Mouse (Mus musculus): Measurements from ENCODE around the gene Paqr5.

The Paqr5 gene

DNA sequence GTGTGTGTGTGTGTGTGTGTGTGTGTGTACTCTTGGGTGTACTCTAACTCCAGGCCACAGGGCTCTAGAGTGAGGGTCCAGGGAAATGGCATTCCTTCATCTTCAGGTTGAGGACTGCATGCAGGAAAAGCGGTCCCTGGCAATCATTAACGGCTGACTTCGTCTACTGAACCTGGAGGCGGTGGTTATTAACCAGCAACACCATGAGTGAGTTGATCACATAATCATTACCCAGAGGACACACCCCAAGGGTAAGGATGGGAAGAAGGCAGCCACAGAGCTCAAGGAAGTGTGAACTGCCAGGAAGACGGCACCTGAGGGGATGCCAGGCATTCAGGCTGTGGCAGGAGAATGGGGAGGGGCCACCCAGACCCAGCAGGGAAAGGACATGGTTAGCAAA is 18.3 kb downstream of the Paqr5 start:
- DNase-seq: no peak

DNA sequence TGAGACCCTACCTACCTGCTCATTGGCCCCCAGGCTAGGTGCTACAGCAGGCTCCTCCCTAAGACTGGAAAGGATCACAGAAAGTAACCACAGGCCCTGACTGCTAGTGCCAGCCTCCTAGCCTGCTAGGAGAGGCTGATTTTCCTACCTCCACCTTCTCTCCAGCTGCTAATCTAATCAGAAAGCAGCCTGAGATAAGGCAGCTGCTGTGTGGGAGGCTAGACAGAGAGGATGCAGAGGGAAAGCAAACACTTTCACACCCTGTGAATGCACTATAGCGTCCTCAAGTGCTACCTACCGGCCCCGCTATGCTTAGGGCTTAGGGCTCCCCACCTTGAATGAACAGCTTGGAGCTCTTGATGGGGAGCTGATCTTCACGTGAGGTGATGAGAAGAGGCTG is 19.6 kb downstream of the Paqr5 start:
- no peak for DNase-seq

DNA sequence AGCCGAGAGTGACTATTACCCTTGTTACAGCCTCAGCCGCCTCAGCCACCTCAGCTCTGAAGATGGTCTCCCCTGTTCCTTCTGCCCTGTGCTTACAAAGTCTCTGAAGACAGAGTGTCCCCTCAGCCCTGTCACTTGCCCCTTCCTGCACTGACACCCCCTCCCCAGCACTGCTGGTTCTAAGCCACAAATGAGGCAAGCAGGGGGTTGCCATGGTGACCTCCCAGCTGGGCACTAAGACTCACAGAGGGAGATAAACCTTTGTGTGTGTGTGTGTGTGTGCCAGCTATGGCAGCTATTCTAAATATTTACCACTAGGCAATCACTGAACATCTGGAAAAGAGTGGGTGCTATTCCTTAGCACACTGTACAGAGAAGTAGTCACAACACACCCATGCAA is 23.0 kb downstream of the Paqr5 start:
- peak; percentile 63 for DNase-seq

DNA sequence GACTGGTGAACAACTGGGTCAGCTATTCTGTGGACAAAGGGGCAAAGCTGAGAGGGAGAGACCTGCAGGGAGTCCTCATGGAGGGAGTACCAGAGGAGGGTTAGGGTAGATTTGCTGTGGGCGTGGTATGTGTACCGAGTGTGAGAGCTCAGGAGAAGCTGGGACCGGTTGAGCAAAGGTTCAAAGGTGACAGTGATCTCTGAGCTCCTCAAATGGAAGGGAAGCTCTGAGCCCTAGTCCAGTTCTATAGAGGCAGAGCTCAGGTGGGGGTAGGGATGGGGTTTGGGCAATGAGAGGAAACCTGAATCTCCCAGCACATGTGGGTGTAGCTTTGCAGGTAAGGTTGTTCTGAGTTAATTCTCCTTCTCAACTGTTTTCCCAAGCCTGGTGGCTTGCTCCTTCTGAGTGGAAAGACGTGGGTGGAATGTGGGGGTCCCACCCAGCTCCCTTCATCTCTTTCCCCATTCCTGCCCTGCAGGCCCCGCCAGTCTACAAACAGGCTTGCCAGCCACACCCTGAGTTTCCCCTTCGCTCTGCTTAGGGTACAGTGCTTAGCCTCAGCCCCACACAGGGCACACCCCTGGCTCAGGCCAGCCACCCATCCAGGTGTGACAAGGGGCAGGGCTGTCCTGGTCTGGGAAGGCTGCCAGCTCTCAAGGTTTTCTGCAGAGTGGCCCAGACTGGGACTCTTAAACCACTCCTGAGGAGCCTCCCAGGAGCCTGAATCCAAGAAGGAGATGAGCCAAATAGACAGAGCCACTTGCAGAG is 26.8 kb downstream of the Paqr5 start:
- no peak for DNase-seq

DNA sequence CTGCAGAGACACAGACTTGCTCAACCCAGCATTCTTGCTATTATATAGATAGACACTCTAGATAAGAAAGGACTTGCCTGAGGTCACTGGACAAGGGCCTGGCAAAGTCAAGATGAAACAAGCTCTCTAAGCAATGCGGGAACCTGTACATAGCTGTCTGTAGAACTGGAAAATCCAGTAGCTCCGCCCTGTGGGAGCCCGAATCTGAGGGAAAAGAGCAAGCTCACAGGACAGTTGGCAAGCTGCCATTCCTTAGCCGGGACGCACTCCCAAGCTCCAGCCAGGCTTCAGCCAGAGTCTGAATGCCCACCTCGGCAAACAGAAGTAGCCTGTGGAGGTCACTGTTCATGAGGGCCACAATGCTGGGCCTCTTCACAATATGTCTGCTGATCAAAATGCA is 28.8 kb downstream of the Paqr5 start:
- DNase-seq: peak; percentile 28

DNA sequence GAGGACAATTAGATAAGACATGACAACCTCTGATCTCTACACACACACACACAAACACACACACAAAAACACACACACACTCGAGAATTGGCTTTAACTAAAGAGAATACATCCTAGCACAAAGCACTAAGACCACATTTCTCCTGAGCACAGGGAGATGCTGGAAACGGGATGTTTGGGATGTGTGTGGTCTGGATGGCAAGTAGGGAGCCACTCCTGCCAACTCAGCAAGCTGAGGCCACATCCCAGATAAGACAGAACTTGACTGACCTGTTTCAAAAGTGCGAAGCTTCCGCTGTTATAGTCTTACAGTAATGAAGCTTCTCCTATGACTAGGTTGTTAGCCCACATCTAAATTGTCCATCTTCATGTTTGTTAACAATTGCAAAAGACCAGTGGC is 35.5 kb downstream of the Paqr5 start:
- DNase-seq: no peak

DNA sequence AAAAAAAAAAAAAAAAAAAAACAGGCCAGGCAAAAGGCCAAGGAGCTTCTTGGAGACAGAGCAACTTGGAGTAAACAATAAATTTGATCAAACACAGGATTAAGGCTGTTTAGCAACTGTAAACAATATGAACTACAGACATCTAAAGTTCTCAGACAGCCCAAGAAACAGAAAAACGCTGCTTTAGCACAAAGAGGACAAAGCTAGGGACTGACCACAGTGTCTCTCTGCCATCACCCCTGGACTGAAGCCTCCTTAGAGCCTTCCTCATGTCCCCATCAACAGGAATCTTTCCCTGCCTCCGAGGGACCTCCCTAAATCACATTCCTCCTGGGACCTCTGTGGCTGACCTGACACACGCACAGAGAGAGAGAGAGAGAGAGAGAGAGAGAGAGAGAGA is 35.9 kb downstream of the Paqr5 start:
- DNase-seq: no peak

DNA sequence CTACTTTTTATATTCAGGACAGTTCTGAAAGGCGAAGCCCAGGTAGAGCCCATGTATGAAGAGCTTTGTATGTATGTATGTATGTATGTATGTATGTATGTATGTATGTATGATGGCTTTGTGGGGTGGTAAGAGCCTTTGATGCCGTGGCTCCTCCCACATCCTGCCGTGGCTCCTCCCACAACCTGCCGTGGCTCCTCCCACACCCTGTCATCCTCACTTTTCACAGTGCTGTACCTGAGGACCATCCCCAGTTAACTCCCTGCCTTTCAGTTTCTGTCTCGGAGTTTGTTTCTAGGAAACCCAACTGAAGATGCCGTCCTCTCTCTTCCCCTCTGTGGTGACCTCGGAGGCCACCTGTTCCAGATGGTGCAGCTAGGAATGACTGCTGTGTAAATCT is 40.6 kb downstream of the Paqr5 start:
- no peak for DNase-seq

DNA sequence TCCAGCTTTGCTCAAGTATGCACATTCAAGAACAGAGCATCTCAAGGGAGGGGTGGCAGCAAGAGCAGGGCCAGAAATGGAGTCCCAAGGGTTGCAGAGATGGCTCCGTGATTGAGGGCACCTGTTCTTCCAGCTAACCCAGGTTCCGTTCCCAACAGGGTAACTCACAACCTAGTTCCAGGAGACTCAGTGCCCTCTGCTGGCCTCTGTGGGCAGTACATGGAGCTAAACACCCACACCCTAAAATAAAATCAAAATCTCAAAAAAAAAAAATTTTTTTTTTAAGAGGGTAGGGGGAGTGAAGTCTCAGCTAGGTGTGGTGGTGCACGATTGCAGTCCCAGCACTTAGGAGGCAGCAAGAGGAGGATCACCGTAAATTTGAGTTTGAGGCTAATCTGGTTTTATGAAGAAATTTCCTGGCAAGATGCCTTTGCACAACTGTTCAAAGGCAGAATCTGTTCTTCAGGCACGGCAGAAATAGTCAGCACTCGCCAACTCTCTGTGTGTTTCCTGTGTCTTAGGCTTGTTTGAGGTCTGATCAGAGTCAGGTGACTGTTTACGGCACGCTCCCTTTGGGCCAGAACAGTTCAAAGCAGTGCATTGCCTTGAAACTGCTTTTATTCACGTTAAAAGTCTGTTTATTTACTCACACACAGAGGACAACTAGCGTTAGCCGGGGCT is 41.3 kb downstream of the Paqr5 start:
- DNase-seq: peak; percentile 52

DNA sequence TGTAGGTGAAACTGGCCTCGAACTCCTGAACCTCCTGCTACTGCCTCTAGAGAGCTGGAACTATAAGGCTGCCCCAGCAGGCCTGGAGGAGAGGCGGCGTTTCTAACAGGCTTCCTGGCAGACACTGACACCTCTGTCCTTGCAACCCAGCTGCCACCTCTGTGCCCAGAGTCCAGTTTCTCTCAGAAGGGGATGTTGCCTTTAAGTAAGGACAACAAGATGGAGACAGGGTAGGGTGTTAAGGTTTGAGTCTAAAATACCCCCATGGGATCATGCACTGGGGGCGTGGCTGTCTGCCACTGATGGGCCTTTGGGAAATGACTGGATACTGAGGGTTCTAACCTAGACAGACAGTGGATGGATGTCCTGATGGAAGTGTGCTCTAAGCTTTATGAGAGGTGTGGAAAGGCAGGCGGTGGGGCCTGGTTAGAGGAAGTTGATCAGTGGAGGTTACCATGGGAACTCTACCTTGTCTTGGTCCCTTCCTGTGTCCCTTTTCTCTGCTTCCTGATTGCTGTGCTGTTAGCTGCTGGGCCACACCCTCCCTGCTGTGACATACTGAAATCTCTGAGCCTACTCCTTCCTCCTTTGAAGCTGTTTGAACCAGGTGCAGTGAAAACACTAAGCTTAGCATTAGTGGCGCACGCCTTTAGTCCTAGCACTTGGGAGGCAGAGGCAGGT is 43.6 kb downstream of the Paqr5 start:
- no peak for DNase-seq

DNA sequence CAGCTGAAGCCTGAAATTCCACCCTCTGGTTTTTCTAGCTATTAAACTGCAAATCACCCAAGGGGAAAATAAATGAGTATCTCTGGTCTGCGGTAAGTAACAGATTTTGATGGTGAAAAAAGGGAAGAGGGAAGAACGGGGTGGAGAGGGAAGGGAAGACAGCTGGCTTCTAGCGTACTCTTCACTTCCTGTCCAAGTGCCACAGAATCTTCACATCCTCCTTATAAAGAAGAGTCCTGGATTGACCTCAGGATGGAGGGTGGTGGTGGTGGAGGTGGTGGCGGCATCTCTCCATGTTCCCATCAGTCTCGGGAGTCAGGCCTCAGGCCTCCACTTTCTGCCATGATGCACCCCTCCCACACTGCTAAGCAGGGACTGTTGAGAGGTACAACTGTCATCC is 44.8 kb downstream of the Paqr5 start:
- no peak for DNase-seq

DNA sequence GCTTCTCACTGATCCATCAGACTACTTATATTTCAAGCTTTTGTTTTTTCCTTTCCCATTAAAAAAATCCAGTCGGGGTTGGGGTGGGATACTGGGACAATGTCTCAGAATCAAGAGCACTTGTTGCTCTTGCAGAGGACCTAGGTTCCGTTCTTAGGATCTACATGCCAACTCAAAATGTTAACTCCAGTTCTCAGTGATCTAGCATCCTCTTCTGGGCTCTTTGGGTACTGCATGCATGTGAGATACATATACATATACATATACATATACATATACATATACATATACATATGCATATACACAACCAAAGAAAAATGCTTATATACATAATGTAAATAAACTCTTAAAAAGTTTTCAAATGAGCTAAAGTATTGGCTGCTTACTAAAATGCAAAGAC is 46.7 kb downstream of the Paqr5 start:
- DNase-seq: no peak

DNA sequence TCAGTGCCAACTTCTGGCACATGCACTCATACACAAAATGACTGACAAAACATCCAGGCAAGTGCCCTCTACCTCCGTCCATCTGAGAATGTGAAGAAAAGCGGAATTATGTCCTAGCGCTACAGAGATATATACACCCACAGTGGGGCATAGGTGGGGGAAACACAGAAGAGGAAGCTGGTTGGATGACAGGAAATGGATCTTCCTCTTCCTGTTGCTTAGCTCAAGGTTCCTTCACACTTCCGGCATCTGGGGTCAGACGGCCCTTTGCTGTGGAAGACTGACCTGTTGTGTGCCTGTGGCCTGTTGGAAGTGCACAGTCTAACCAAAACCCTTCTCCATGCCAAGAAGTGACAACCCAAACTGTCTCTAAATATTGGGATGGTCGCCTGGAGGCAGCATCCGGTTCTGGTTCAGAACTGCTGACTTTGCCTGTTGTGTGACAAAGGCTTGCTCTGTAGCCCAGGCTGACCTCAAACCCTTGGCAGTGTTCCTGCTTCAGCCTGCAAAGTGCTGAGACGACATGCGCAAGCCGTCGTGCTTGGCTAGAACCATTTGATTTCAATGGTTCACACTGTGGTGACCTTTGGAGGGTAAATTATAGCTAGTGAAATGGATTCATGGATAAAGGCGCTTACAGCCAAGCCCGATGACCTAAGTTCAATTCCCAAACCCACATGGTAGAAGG is 49.3 kb downstream of the Paqr5 start:
- DNase-seq: no peak

DNA sequence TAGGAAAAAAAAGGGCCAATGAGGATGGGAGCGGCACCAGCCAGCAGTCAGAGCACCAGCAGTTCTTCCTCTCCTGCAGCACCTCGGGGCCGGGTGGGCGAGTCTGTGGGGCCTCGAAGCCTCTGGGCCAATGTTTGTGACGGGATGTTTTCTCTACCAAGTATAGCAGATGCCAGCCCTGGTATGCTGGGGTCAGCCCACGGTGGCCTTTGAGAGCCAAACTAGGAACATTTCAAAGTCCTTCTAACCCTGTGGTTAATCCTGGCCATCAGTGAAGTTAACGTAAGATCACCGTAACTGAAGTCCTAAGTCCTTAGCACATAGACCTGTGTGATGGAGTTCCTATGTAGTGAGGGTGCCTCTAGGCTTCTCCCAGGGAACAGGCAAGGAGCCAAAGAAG is 54.6 kb downstream of the Paqr5 start:
- no peak for DNase-seq

DNA sequence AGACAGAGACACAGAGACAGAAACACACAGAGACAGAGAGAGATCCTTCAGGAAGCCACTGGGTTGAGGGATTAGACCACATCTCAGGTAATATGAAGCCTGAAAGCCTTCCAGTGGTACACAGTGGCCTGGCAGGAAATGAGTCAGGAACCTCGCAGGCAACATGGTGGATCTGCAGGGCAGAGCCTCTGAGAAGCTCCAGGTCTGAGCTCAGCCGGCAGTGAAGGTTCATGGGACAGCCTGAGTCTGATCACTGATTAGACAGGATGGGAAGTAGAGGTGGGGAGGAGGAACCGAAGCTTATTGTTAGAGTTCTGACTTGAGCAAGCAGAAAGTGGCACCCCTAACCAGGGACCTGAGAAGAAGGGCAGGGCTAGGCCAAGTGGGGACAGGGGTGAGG is 55.6 kb downstream of the Paqr5 start:
- DNase-seq: no peak

DNA sequence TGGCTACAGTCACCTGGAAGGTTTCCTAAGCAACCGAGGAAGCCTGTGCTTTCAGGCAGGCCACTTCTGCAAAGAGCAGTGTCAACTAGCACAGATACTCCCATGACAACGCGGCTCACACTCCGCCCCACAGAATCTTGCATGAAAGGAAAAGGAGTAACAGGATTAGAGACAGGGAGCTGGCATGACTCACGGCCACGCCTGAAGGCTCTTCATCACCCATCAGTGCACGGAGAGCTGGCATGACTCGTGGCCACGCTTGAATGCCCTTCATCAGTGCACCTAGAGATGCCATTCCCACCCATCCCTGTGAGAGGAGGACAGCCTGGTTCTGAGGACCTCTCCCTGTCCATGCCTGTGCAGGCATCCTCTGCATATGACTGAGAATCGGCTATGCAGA is 59.3 kb downstream of the Paqr5 start:
- peak; percentile 49 for DNase-seq

DNA sequence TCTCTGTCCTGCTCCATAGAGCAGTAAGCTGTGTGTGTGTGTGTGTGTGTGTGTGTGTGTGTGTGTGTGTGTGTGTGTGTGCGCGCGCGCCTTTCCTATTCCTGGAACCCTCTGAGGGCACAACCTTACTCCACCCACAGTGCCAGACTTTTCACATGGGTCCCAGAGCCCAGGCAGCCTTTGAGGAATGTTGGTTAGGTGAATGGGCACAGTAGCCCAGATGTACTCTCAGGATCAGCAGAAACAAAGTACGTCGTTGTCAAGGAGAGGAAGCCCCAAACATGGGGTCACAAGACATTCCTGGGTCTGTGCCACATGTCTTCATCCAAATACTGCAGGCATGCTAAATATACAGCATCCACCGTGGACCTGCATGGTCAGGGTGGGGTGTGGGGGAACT is 60.7 kb downstream of the Paqr5 start:
- no peak for DNase-seq

DNA sequence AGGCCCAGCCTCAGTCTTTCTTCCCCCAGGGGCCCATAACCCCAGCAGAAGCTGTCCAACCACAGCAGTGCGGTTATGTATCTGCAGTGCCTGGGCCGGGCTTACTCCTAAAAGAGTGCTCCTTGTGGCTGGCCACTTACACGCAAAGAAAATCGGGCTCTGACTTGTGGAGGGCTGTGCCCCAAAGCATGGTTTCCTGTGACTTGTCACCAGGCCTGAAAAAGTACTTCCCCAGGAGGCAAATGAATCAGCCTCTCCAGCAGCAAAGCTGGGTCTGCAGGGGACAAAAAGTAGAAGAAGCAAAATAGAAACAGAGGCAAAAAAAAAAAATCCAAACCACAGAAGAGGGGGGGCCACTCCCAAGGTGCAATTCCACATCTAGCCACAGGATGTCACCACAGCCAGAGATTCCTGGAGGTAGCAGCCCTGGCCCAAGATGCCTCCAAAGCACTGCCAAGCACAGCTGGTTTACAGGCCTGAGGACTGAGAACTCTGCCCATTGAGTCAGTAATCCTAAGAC is 61.2 kb downstream of the Paqr5 start:
- DNase-seq: peak; percentile 79

DNA sequence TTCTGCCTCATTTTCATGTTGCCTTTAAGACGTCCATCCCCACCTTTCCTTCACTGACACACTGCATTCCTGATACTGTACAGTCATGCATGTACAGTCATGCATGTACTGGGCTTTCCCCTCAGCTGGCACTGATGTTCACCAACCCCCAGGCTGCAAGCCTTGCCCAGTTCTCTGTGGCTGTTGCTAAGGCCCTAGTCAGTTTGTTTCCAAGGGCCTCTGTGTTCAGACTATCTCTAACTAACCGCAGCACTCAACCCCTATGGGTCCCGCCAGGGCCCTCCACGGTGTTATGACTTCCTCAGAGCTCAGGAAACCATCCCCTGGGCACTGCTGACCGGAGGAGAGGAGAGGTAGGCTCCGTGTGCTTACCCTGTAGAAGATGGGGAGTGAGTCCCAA is 63.3 kb downstream of the Paqr5 start:
- DNase-seq: no peak

DNA sequence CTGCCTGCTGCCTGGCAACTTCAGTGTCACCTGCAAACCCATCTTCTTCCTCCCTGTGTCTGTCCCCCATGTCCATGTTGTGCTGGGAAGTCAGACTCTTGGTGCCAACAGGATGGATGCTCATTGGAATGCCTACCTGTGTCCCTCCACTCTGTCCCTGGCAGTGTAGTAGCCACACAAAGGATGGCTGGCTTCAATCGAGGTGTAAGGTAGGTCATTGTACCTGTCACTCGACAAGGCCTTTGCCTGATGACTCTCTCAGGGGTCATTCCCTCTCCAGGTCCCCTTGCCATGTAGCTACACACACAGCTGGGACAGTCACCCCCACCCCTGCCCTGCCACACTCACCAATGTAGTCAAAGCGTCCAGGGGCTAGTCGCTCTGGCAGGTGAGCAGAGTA is 65.5 kb downstream of the Paqr5 start:
- no peak for DNase-seq

DNA sequence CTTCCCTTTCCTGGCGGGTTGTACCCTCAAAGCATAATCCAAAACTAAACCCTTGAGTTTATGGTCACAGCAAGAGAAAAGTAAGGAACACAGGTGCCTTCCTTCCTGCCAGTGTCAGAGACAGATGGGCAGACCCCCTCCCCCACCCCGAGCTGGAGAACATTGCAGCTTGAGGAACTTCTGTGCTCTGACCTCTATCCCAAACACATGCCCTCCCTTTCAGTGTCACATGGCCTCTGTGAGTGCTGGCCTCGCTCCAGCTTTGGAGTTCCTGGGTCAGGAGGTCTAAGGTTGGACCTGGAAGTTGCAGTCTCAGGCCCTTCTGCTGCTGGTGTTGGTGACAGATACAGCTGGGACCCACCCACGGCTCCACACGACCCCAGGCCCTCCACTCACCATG is 65.9 kb downstream of the Paqr5 start:
- DNase-seq: peak; percentile 27

DNA sequence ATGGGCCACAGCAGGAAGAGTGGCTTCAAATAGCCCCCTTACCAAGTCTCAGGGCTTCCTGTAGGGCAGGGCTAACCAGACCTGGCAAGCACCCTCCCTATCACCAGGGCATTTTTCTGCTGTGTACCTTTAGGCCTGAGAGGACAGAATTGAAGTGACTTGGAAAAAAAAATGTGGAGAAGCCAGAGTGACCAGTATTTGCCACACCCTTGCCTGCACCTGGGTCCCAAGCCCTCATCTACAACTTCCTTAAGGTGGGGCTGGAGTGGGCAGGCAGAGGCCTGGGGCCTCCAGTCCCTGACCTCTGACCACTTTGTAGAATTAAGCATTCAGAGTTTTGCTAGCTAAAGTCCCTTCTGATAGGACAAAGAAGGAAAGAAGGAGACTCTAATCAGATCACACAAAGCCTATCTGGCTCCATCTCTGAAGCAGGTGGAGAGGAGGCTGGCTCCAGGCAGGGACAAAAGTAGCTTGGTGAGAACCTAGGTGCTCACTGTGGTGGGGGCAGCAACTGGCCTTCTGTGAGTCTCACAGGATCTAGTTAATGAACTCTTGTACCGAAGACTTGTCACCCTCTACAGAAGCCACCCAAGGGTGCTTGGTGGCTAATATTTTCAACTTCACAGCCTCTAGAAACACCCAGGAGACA is 66.6 kb downstream of the Paqr5 start:
- DNase-seq: no peak

DNA sequence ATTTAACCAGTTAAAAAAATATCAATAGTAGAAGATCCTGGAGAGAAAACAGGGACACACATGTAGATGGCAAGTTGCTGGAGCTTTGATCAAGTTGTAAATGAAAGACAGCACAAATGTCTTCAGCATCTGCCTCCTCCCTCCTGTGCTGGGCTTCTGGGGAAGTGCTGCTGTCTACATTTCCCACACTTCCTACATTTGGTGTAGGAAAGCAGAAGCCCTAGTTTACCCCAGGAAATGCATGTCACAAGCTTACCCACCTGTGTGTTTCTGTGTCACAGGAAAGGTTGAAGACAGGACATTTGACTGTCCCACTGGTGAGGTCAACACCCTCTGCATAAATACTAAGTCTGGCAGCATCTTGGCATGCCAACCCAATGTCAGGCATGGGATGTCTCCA is 71.9 kb downstream of the Paqr5 start:
- DNase-seq: no peak
